Mouse (Mus musculus) gastrocnemius, adult 8-10 months (tissue): ENCODE results near the gene Lrrc75b. TPM values are rescaled to one million over a fixed set of nuclear protein-coding genes. Genes with fewer than 3 reads are reported as not detected.

Source experiments
- DNase-seq, 2 experiments: peaks; one replicate each; pipeline ENCODE4 v3.0.0; 2022; ENCODE audit warnings: low spot score in 2 of 2
- total RNA-seq, 4 experiments: library from RNA; stranded (reverse); gene quantifications; 2 replicates each; pipeline ENCODE4 v1.2.4; 2022

The Lrrc75b gene
- total RNA-seq = under 1 TPM in 1 of 4 experiments, not detected in 3; 0.07 TPM

- peak; percentile 15 to 59 for DNase-seq
These were observed at the start of gene Lrrc75b for GRCm38 (mm10) chr10:75559676-75560548. Lrrc75b (minus strand) TSS chr10:75560330.

- DNase-seq = no peak
These were observed 48.8 kb upstream of the Lrrc75b start for GRCm38 (mm10) chr10:75608975-75609374.

DNA sequence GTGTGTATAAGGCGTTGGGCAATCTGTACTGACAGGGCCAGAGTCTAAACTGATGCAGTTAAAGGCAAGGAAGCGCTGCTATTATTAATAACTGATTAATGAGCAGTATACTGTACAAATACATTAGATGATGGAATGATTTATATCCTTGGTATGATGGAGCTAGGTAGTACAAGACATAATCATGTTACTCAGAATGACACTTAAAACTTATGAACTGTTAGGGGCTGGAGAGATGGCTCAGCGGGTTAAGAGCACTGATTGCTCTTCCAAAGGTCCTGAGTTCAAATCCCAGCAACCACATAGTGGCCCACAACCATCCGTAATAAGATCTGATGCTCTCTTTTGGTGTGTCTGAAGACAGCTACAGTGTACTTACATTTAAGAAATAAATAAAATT is 47.1 kb upstream of the Lrrc75b start:
- DNase-seq = no peak

DNA sequence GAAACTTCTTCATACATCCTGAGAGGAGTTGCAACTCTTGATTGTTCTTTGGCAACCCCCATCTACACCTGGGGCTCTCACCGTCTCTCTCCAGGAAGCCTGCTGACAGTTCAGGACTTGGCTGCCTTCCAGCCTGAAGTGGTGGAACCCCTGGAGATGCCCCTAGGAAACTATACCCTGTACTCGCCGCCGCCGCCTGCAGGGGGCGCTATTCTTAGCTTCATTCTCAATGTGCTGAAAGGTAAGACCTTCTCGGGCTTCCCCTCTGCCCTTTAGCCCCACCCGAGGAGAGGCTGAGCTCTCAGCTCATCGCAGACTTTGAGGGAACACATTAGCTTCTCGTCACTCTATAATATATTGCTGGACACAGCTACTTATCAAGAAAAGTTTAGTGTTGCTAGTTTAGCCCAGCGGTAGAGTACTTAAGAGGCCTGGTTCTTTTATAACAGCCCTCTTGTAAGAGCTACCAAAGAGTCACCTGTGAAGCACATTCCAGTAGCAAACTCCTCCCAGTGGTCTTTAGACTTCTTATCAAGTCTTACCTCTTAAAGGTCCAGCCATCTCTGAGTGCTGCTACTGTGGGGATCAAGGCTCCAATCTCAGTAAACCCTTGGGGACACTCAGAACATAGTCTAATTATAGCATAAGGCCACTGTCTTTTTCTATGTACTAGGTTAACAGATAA is 45.2 kb upstream of the Lrrc75b start:
- DNase-seq = no peak

DNA sequence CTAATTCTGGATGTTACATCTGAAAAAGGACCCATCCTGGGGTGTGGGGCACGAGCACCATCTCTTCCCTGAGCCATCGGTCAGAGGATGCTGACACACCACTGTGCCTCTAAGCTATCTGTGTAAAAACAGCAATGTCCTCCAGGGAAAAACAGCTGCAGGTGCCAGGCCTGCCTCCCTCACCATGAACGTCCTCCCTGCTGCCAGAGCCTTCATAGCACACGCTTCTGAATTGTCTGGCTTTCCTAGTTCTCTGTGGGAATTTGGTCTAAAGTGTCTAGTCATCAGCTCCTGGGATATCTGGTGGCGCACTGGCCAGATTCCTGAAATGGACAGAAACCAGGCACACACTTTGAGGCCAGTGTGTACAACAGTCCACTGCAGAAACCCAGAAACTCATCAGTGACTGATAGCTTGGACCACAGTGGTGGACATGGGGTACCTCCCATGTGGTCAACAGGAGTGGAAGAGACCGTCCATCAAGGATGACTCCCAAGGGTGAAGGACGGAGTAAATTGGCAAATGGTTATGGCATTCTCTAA is 40.1 kb upstream of the Lrrc75b start:
- no peak for DNase-seq

- peak; percentile 61 to 73 for DNase-seq
These were observed 35.9 kb upstream of the Lrrc75b start for GRCm38 (mm10) chr10:75595981-75596380.

DNA sequence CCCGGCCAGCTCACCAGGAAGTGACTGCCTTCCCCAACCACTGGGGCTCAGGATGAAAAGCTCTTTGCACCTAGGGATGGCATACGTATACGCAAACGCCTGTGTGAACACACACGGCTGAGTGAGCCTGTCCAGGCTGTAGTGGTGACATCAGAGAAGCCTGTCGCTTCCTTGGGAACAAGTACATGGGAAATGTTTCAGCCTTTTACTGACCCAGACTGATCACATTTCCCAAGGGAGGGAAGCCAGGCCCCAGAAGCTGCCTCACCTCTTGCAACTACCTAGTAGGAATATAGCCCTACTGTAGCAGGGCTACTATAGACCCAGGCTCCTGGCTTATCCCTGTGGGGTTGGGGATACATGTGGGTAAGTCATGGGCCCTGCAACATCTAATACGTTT is 32.5 kb upstream of the Lrrc75b start:
- DNase-seq = no peak

GRCm38 (mm10) chr10:75591211-75591894 is 31.2 kb upstream of the Lrrc75b start:
- DNase-seq = no peak

DNA sequence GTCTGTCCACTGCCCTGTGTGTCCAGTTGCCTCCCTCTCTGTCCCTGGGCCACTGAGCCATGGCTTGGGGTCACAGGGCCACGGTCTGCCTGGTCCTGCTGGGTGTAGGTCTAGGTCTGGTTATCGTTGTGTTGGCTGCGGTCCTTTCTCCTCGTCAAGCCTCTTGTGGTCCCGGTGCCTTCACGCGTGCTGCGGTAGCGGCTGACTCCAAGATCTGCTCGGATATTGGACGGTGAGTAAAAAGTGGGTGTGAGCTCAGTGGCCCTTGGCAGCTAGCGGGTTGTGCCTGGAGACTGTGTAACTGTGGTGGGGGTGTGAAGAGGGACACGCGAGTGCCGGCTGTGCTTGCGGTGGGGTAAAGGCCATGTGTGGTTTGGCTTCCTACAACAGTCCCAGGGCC is 29.5 kb upstream of the Lrrc75b start:
- DNase-seq = peak in 1 of 2 experiments; percentile 24

- peak in 1 of 2 experiments; percentile 50 for DNase-seq
These were observed 29.0 kb upstream of the Lrrc75b start, which contains the start of gene Ggt5 for GRCm38 (mm10) chr10:75589129-75589528. Ggt5 (plus strand) TSS chr10:75589340.

DNA sequence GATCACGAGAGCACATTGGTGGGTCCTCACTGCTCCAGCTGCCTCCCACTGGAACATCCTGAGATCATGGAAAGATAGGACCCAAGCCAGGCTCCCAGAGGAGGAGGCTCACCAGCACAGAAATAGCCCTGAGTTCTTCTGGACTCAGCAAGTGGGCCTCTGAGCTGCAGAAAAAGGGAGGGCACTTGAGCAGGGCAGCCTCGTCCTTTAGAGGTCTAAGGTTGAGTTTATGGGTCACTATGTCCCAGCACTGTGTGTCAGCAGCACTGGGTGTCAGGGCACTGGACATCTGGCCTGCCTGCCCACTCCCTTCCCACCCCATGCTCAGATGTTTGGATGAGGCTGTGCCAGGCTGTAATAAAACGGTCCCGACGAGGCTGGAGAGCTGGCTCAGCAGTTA is 28.2 kb upstream of the Lrrc75b start:
- peak; percentile 38 to 49 for DNase-seq

DNA sequence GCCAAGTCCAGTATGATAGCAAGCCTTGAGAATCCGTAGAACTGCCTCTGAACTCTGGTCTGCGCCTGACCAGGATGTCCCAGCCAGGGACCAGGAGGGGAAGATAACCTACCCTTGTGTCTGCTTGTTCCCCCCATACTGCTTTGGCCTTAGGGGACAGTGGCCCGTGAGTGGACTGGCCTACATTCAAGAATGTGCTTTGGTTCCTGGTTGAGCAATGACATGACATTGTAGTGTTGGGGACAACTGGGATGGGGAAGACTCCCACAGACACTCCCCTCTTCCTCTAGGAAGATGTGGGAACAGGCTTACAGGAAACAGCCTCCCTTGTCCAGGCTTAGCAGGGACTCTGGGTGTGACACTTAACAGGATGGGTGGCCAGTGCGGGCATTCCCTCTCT is 27.7 kb upstream of the Lrrc75b start:
- no peak for DNase-seq

DNA sequence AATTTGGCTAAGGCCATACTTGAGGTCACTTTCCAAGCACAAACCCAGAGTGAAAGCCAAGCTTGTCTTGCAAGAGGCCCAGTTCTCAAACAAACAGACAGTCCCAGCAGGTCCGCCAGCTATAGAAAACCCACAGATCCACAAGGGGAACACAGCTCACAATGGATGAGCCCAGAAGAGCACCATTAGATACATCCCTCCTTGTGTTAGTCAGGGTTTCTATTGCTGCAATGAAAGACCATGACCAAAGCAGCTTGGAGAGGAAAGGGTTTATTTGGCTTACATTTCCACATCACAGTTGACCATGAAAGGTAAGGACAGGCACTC is 26.4 kb upstream of the Lrrc75b start:
- DNase-seq = no peak

DNA sequence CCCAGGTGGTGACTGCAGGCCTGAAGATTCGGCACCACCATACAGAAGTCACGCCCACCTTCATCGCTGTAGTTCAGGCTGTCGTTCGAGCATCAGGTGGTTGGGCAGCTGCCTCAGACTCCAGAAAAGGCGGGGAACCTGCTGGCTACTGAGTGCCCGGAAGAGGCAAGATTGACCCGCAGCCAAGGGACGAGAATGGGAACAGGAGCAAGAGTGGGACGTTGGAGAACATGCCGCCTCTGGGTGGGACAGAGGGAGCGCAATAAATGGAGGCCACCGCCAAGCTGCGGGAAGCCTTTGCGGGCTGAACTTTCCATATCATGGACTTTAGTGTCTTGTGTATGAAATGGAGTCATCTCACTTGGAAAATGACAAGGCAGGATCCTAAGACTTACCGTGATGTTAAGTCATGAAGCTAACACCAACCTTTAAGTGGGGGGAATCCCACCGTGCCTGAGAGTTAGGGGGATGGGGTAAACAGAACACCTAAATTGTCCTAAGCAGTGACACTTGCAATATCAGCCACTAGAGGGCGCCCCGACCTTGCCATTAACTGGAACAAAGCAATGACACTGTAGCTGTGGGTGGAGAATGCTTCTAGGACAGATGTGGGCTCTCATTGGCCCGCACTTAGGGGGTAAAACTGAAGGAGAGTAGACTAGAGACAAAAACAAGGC is 25.9 kb upstream of the Lrrc75b start:
- DNase-seq = peak; percentile 81 to 87

GRCm38 (mm10) chr10:75579129-75579528 is 19.0 kb upstream of the Lrrc75b start:
- no peak for DNase-seq

DNA sequence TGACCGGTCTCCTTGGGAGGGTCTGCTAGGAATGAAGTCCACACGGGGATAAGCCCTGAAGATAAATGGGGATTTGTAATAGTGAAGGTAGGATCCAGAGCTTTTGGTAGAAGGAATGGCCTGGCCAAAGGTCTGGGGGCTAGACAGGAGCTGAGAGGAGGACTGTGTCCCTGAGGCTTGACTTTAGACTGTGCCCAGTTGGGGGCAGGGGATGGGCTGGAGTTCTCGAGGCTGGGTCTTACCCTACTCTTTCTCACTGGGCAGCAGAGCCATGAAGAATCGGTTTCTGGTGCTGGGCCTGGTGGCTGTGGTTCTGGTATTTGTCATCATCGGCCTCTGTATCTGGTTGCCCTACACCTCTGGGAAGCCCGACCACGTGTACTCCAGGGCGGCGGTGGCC is 13.8 kb upstream of the Lrrc75b start:
- DNase-seq = no peak

GRCm38 (mm10) chr10:75573181-75573580 is 13.1 kb upstream of the Lrrc75b start:
- DNase-seq = no peak

GRCm38 (mm10) chr10:75571937-75572336 is 11.8 kb upstream of the Lrrc75b start:
- DNase-seq = no peak

DNA sequence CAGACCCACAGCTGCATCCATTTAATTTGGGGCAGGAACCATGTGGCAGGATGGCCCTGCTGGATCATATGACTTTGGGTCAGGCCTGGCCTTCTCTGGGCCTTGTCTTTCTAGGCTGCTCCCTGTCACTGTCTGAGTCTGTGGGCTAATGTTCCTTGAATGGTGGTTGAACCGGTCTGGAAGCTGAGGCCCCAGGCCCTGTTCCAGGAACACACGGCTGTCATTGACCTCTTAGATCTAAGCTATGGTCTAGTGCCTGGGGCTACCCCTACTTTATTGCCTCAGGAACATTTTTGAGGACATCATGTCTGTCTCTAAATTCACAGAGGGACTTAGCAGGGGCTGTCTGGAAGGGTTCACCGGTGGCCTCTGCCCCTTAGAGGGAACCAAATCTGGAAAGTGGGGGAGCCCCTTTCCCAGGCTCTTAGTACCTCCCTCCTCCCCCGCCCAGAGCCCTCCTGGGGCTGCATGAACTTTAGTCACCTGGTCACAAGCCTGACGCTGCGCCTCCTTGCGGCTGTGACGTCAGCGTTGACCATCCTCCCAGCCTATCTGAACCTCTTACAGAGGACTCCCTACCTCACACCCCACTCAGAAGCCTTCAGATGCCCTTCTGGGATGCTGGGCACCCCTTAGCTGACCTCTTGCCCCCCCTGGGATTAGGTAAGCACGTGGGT is 11.0 kb upstream of the Lrrc75b start:
- DNase-seq = no peak

- no peak for DNase-seq
These were observed 8.7 kb upstream of the Lrrc75b start for GRCm38 (mm10) chr10:75568851-75569250.

GRCm38 (mm10) chr10:75568441-75568840 is 8.3 kb upstream of the Lrrc75b start:
- DNase-seq = no peak
